20 mouse cellular contexts compared by ENCODE assay signal in genomic region chr1:40659017-40659416, GRCm38 (mm10). TPM values are rescaled to one million over a fixed set of nuclear protein-coding genes. Genes with fewer than 3 reads are reported as not detected.
DNase-seq lines count a peak whose midpoint lies in the region; ATAC-seq and TF ChIP-seq lines count a peak whose summit lies in the region.
"Had no signal": no experiment of that assay in that cellular context is flagged by ENCODE, and none has a peak within 500 bp of the region (broad histone marks: within the 10 kb centered on the region; RNA-seq: fewer than 3 reads in every experiment).

No protein-coding gene starts in this region.

- no peak for DNase-seq in gastrocnemius, adult 2 months
- DNase-seq in gastrocnemius, postnatal 36 days = no peak
- peak; percentile 42 for DNase-seq in kidney, postnatal 0 days (ENCODE audit: low spot score)
- DNase-seq in kidney, adult 18-20 months = no peak
- no peak for DNase-seq in intestine, embryonic 14.5 days (ENCODE audit: low spot score)
- DNase-seq in forebrain, embryonic 10.5 days (ENCODE audit: extremely low spot score, low spot score) = no peak
- DNase-seq in midbrain, embryonic 14.5 days = no peak
- DNase-seq: adrenal gland, postnatal 14 days; cerebellum, adult 9-11 months; gastrocnemius, postnatal 14 days; kidney, postnatal 25 days; lung, adult 18-20 months; lung, postnatal 36 days; thymus, postnatal 4 days had no signal

- no peaks in the 10 kb centered on the region for H3K36me3 ChIP-seq in kidney, postnatal 0 days (ENCODE audit: insufficient read depth, low read length)
- H3K36me3 ChIP-seq in intestine, embryonic 14.5 days (ENCODE audit: control insufficient read depth, insufficient read depth, low read length) = no peaks in the 10 kb centered on the region
- H3K36me3 ChIP-seq in stomach, embryonic 16.5 days (ENCODE audit: control insufficient read depth, insufficient read depth, low read length) = no peaks in the 10 kb centered on the region
- H3K36me3 ChIP-seq in forebrain, embryonic 10.5 days (replicated peaks) = no peaks in the 10 kb centered on the region
- H3K36me3 ChIP-seq in midbrain, embryonic 14.5 days (ENCODE audit: control insufficient read depth, insufficient read depth, low read length) = no peaks in the 10 kb centered on the region
- H3K36me3 ChIP-seq: hindbrain, embryonic 15.5 days had no signal

- no peak for TF ChIP-seq CTCF in gastrocnemius, adult 2 months (IDR thresholded peaks at IDR 0.05)
- no peak for TF ChIP-seq CTCF in kidney, postnatal 0 days (IDR thresholded peaks at IDR 0.05; ENCODE audit: low read depth)

- 7% methylated on average over 12 of the region's 12 CpGs for WGBS in kidney, postnatal 0 days
- WGBS in intestine, embryonic 14.5 days = 45% methylated on average over 12 of the region's 12 CpGs
- 27% methylated on average over 12 of the region's 12 CpGs for WGBS in stomach, embryonic 16.5 days
- 72% methylated on average over 12 of the region's 12 CpGs for WGBS in forebrain, embryonic 10.5 days
- WGBS in midbrain, embryonic 14.5 days = 79% methylated on average over 12 of the region's 12 CpGs

- H3K27ac ChIP-seq in gastrocnemius, adult 2 months = peak overlapping the region; percentile 46; the same call in 1 of the 2 replicates
- no peak overlapping the region for H3K27ac ChIP-seq in kidney, postnatal 0 days
- H3K27ac ChIP-seq in intestine, embryonic 14.5 days (ENCODE audit: low read depth) = no peak overlapping the region
- no peak overlapping the region; the same call in 1 of the 2 replicates for H3K27ac ChIP-seq in stomach, embryonic 16.5 days (ENCODE audit: low read length)
- H3K27ac ChIP-seq in forebrain, embryonic 10.5 days = no peak overlapping the region
- no peak overlapping the region for H3K27ac ChIP-seq in midbrain, embryonic 14.5 days (replicated peaks; ENCODE audit: low read depth, low read length)
- H3K27ac ChIP-seq: forebrain, embryonic 13.5 days; hindbrain, embryonic 15.5 days had no signal

- no peaks in the 10 kb centered on the region for H3K9me3 ChIP-seq in kidney, postnatal 0 days (replicated peaks; ENCODE audit: low read length)
- no peaks in the 10 kb centered on the region for H3K9me3 ChIP-seq in intestine, embryonic 14.5 days (ENCODE audit: control insufficient read depth, low read length)
- no peaks in the 10 kb centered on the region for H3K9me3 ChIP-seq in stomach, embryonic 16.5 days (replicated peaks; ENCODE audit: control insufficient read depth, low read length)
- no peaks in the 10 kb centered on the region for H3K9me3 ChIP-seq in forebrain, embryonic 10.5 days
- H3K9me3 ChIP-seq in midbrain, embryonic 14.5 days (ENCODE audit: control insufficient read depth, low read length) = no peaks in the 10 kb centered on the region
- H3K9me3 ChIP-seq: forebrain, embryonic 13.5 days; hindbrain, embryonic 15.5 days had no signal

- H3K27me3 ChIP-seq in kidney, postnatal 0 days (ENCODE audit: insufficient read depth, low read length) = no peaks in the 10 kb centered on the region
- H3K27me3 ChIP-seq in intestine, embryonic 14.5 days (replicated peaks; ENCODE audit: control insufficient read depth, insufficient read depth, low read length) = no peaks in the 10 kb centered on the region
- H3K27me3 ChIP-seq in stomach, embryonic 16.5 days (ENCODE audit: control insufficient read depth, insufficient read depth, low read length) = no peaks in the 10 kb centered on the region
- no peaks in the 10 kb centered on the region for H3K27me3 ChIP-seq in forebrain, embryonic 10.5 days (ENCODE audit: poor library complexity, severe bottlenecking)
- no peaks in the 10 kb centered on the region for H3K27me3 ChIP-seq in midbrain, embryonic 14.5 days (ENCODE audit: control insufficient read depth, insufficient read depth, low read length)
- H3K27me3 ChIP-seq: CH12.LX; forebrain, embryonic 13.5 days; hindbrain, embryonic 15.5 days had no signal

- H3K9ac ChIP-seq in kidney, postnatal 0 days (ENCODE audit: low read depth, low read length) = no peak overlapping the region
- no peak overlapping the region for H3K9ac ChIP-seq in intestine, embryonic 14.5 days (ENCODE audit: low read length)
- H3K9ac ChIP-seq in stomach, embryonic 16.5 days (ENCODE audit: low read length) = no peak overlapping the region
- H3K9ac ChIP-seq in midbrain, embryonic 14.5 days (replicated peaks; ENCODE audit: low read length) = no peak overlapping the region
- H3K9ac ChIP-seq: forebrain, embryonic 13.5 days; hindbrain, embryonic 15.5 days had no signal

- no peak for ATAC-seq in kidney, postnatal 0 days (replicated peaks; ENCODE audit: low FRiP score, low read depth)
- no peak for ATAC-seq in intestine, embryonic 14.5 days (replicated peaks; ENCODE audit: low FRiP score, low TSS enrichment, low read depth)
- ATAC-seq in stomach, embryonic 16.5 days (ENCODE audit: insufficient read depth, low FRiP score) = no peak
- ATAC-seq in midbrain, embryonic 14.5 days (ENCODE audit: low FRiP score, low TSS enrichment) = no peak
- ATAC-seq: forebrain, embryonic 13.5 days had no signal

- H3K4me3 ChIP-seq in gastrocnemius, adult 2 months = peak overlapping the region; percentile 1; the same call in 1 of the 2 replicates
- H3K4me3 ChIP-seq in kidney, postnatal 0 days (replicated peaks; ENCODE audit: low read depth, low read length) = no peak overlapping the region
- H3K4me3 ChIP-seq in intestine, embryonic 14.5 days (ENCODE audit: low read depth, low read length) = no peak overlapping the region
- no peak overlapping the region for H3K4me3 ChIP-seq in stomach, embryonic 16.5 days (replicated peaks; ENCODE audit: low read length)
- no peak overlapping the region for H3K4me3 ChIP-seq in forebrain, embryonic 10.5 days
- H3K4me3 ChIP-seq in midbrain, embryonic 14.5 days (replicated peaks; ENCODE audit: low read depth, low read length) = no peak overlapping the region
- H3K4me3 ChIP-seq: forebrain, embryonic 13.5 days; hindbrain, embryonic 15.5 days had no signal

- peak overlapping the region; percentile 43 for H3K4me2 ChIP-seq in kidney, postnatal 0 days (ENCODE audit: low read length)
- H3K4me2 ChIP-seq in intestine, embryonic 14.5 days (ENCODE audit: low read length) = peak overlapping the region; percentile 23; the same call in 1 of the 2 replicates
- peak overlapping the region; percentile 42 for H3K4me2 ChIP-seq in stomach, embryonic 16.5 days (ENCODE audit: low read depth, low read length)
- no peak overlapping the region for H3K4me2 ChIP-seq in midbrain, embryonic 14.5 days (ENCODE audit: low read length)
- H3K4me2 ChIP-seq: forebrain, embryonic 13.5 days; hindbrain, embryonic 15.5 days; liver, embryonic 11.5 days had no signal

- intact Hi-C loops in gastrocnemius, adult 2 months (cut with DNase I) = loop anchor here (5.0 kb wide), 2 partner anchors 282 to 542 kb away; no protein-coding TSS in a partner anchor
- intact Hi-C loops in gastrocnemius, postnatal 36 days (cut with DNase I) = no loop called here

- 0 out of 2 replicates have a peak, but pooled peaks cover 3% of the 10 kb centered on the region for H3K4me1 ChIP-seq in kidney, postnatal 0 days (replicated peaks; ENCODE audit: insufficient read depth, low read length)
- peaks cover 5% of the 10 kb centered on the region; the same call in 1 of the 2 replicates for H3K4me1 ChIP-seq in intestine, embryonic 14.5 days (replicated peaks; ENCODE audit: control insufficient read depth, insufficient read depth, low read length)
- peaks cover 4% of the 10 kb centered on the region for H3K4me1 ChIP-seq in stomach, embryonic 16.5 days (ENCODE audit: control insufficient read depth, insufficient read depth, low read length)
- peaks cover 6% of the 10 kb centered on the region for H3K4me1 ChIP-seq in forebrain, embryonic 10.5 days
- H3K4me1 ChIP-seq in midbrain, embryonic 14.5 days (ENCODE audit: control insufficient read depth, insufficient read depth, low read length) = no peaks in the 10 kb centered on the region
- H3K4me1 ChIP-seq: forebrain, embryonic 13.5 days; hindbrain, embryonic 15.5 days had no signal

RNA-seq across cellular contexts. Expression of gene Slc9a2, which starts 21.4 kb away (rescaled TPM):
- 10 to 100 TPM; 16.6 to 30.1 TPM for total RNA-seq in gastrocnemius, adult 2 months (2021)
- 10 to 100 TPM; 18.5 to 21.0 TPM for total RNA-seq in gastrocnemius, postnatal 36 days (2021)
- 6.4 and 7.4 TPM in 2 replicates for polyA plus RNA-seq in kidney, postnatal 0 days (2015; fragmentation: Nextera tagmentation; extraction: Ambion mirVana)
- polyA plus RNA-seq in intestine, embryonic 14.5 days (2014; fragmentation: Nextera tagmentation; extraction: Ambion mirVana) = 0.16 and 0.20 TPM in 2 replicates
- 3.7 and 4.1 TPM in 2 replicates for polyA plus RNA-seq in stomach, embryonic 16.5 days (2015; fragmentation: Nextera tagmentation; extraction: Ambion mirVana)
- not detected in 2 replicates for polyA plus RNA-seq in forebrain, embryonic 10.5 days (2016; fragmentation: Nextera tagmentation; extraction: Ambion mirVana)
- 0.05 TPM in 1 of 2 replicates, not detected in the other for polyA plus RNA-seq in midbrain, embryonic 14.5 days (2014; fragmentation: Nextera tagmentation; extraction: Ambion mirVana)
- total RNA-seq: adrenal gland, postnatal 14 days; CH12.LX; MEL had no signal
- polyA plus RNA-seq: liver, embryonic 11.5 days had no signal
